Mouse (Mus musculus) liver, postnatal 0 days (tissue): ENCODE results near the gene Stard13. TPM values are rescaled to one million over a fixed set of nuclear protein-coding genes. Genes with fewer than 3 reads are reported as not detected.

Source experiments
- ATAC-seq: fragments of 200-750 bp; cut with Nextera tagmentation; 2 replicates; pipeline ENCODE4 v1.8.0; 2017; ENCODE audit warnings: mild to moderate bottlenecking, moderate library complexity
- DNase-seq: peaks from one replicate; pipeline ENCODE4 v3.0.0-alpha.2; 2016
- H3K27ac ChIP-seq: fragments of 300-500 bp; sonication (generic); 2 replicates; pipeline ENCODE4 v1.5.1; 2014; ENCODE audit warnings: antibody characterized with exemption, moderate library complexity, mild to moderate bottlenecking, low read depth
- H3K27me3 ChIP-seq: fragments of 300-500 bp; sonication (generic); 2 replicates; pipeline ENCODE4 v1.6.1; 2014; ENCODE audit warnings: low read length, control low read depth, mixed read lengths; ENCODE audit not compliant: insufficient read depth
- H3K36me3 ChIP-seq: fragments of 300-500 bp; sonication (generic); replicated peaks from 2 replicates; pipeline ENCODE4 v1.6.1; 2014; ENCODE audit warnings: mild to moderate bottlenecking, control low read depth, low read length, moderate library complexity, mixed read lengths; ENCODE audit not compliant: insufficient read depth
- H3K4me1 ChIP-seq: fragments of 300-500 bp; sonication (generic); 2 replicates; pipeline ENCODE4 v1.6.1; 2014; ENCODE audit warnings: antibody characterized with exemption, mild to moderate bottlenecking, control low read depth; ENCODE audit not compliant: insufficient read depth
- H3K4me2 ChIP-seq: fragments of 300-500 bp; sonication (generic); 2 replicates; pipeline ENCODE4 v1.6.1; 2014; ENCODE audit warnings: low read depth, mild to moderate bottlenecking, low read length, moderate library complexity, mixed read lengths
- H3K4me3 ChIP-seq: fragments of 300-500 bp; sonication (generic); 2 replicates; pipeline ENCODE4 v1.5.1; 2014; ENCODE audit warnings: low read depth, low read length
- H3K9ac ChIP-seq: fragments of 300-500 bp; sonication (generic); replicated peaks from 2 replicates; pipeline ENCODE4 v1.6.1; 2014; ENCODE audit warnings: mild to moderate bottlenecking, moderate library complexity
- H3K9me3 ChIP-seq: fragments of 300-500 bp; sonication (generic); 2 replicates; pipeline ENCODE4 v1.6.1; 2016; ENCODE audit warnings: mild to moderate bottlenecking, control low read depth, low read length, mixed read lengths
- CTCF ChIP-seq: sonication (generic); IDR thresholded peaks from 2 replicates; pipeline ENCODE4 v1.5.1; 2016; ENCODE audit warnings: antibody characterized with exemption, low read depth
- EP300 ChIP-seq: IDR thresholded peaks from 2 replicates; pipeline ENCODE4 v1.6.1; 2016; ENCODE audit warnings: antibody characterized with exemption, low read depth, mild to moderate bottlenecking
- WGBS: fragments of 180-500 bp; shearing (Covaris S2); extraction: QIAGEN DNeasy Blood & Tissue Kit; methylation state at CpG from one replicate; pipeline ENCODE4 v1.1.7; 2014; ENCODE audit not compliant: insufficient replicate concordance; 5-methylcytosine and 5-hydroxymethylcytosine counted together
- polyA plus RNA-seq: library from polyadenylated mRNA; unstranded; fragments of >200 nt; fragmentation: Nextera tagmentation; extraction: Ambion mirVana; gene quantifications from 2 replicates; pipeline ENCODE4 v1.2.1, GENCODE M21; 2015

Stard13 gene
- polyA plus RNA-seq, 1 experiment from 2014 or later: 1.0 TPM

DNA sequence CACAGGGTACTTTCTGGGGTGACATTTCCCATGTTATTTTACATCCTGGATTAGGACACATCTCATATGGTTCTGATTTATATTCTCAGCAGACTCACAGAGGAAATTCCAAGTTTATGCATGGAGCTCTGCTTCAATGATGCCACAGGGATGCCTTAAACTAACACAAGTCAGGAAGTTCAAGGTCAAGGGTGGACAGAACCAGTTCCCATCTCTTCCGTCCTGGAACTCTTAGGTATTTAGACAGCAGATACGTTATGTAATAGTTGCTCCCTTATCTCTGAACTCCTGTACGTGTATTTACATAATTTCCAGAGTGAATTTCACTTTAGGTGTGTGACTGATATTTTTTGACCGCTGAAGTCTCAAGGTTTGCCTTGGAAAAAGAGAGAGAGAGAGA lies 130.4 kb downstream of the Stard13 start:
- Histone ChIP-seq H3K36me3 (no peaks in the 10 kb centered on the region), H3K4me2 (no peak overlapping the region), H3K9ac (no peak overlapping the region), H3K4me3 (no peak overlapping the region), H3K27me3 (no peaks in the 10 kb centered on the region), H3K4me1 (peaks cover 5% of the 10 kb centered on the region; the same call in 1 of the 2 replicates), H3K27ac (no peak overlapping the region), H3K9me3 (no peaks in the 10 kb centered on the region)
- 40% methylated on average over 4 of the region's 4 CpGs for WGBS
- DNase-seq: no peak
- no peak for TF ChIP-seq EP300
- TF ChIP-seq CTCF: no peak
- ATAC-seq: no peak

GRCm38 (mm10) chr5:151102262-151102661 lies 131.4 kb downstream of the Stard13 start:
- no peak overlapping the region for H3K27ac ChIP-seq
- H3K9ac ChIP-seq: no peak overlapping the region
- TF ChIP-seq EP300: no peak
- TF ChIP-seq CTCF: peak; percentile 41
- H3K4me2 ChIP-seq: no peak overlapping the region
- H3K4me3 ChIP-seq: no peak overlapping the region
- ATAC-seq: no peak
- no peak for DNase-seq
- no peaks in the 10 kb centered on the region for H3K27me3 ChIP-seq
- 53% methylated on average over 2 of the region's 2 CpGs for WGBS
- no peaks in the 10 kb centered on the region for H3K36me3 ChIP-seq
- H3K9me3 ChIP-seq: no peaks in the 10 kb centered on the region
- peaks cover 5% of the 10 kb centered on the region; the same call in 1 of the 2 replicates for H3K4me1 ChIP-seq

DNA sequence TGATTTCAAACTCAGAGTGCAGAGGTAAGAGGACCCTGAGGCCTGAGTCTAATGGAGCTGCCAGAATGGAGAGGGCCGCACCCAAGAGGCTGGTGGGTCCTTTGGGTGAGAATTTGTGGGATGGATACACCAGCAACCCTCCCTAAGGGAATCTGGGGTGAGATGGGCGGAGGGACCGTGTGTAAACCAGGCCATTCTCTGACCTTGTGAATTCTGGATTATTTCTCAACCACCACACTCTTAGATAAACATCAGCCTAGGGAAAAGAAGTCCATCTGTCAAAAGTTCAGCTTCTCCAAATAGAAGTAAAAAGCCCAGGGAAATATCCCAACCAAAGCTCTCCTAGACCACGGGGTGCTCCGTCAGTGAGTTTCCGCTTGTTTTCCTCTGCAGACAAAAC lies 137.6 kb downstream of the Stard13 start:
- no peaks in the 10 kb centered on the region for H3K27me3 ChIP-seq
- no peak for DNase-seq
- 61% methylated on average over 6 of the region's 6 CpGs for WGBS
- H3K36me3 ChIP-seq: no peaks in the 10 kb centered on the region
- ATAC-seq: peak; percentile 86
- peak overlapping the region; percentile 36 for H3K27ac ChIP-seq
- TF ChIP-seq EP300 (no peak), CTCF (no peak)
- no peak overlapping the region for H3K9ac ChIP-seq
- H3K4me3 ChIP-seq: no peak overlapping the region
- H3K4me1 ChIP-seq: no peaks in the 10 kb centered on the region; the same call in 1 of the 2 replicates
- H3K9me3 ChIP-seq: no peaks in the 10 kb centered on the region
- H3K4me2 ChIP-seq: no peak overlapping the region

DNA sequence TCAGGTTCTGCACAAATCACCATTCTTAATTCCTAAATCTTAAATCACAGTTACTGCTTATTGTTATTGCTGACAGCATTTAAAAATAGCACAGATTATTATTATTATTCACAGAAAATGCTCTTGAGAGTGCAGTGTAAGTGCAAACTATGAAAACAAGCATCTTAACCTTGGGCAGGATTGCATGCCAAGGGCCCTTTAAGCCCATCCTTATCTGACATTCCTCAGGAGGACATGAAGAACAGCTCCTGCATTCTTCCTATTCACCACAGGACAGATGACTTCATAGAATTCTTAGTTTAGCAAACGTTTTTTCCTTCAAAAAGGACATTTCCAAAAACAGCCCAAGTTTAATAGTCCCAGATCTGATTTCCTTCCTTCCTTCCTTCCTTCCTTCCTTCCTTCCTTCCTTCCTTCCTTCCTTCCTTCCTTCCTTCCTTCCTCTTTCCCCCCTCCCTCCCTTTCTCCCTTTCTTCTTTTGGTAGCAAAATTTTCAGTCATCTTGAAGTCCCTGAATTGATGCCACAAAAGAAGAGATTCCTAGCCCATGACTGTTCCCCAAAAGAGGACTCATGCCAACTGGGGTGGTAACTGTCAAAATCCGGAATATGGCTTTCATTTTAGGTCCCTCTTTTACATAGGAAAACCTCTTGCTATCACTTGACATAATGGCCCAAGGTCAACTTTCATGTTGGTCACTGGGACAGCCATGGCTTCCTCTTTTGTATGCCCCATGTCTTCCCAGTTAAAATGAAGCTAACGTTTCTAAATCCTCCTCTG lies 140.6 kb downstream of the Stard13 start:
- no peak overlapping the region for H3K4me3 ChIP-seq
- ATAC-seq (no peak), DNase-seq (no peak)
- no peaks in the 10 kb centered on the region for H3K36me3 ChIP-seq
- H3K9me3 ChIP-seq: no peaks in the 10 kb centered on the region
- H3K27ac ChIP-seq: no peak overlapping the region
- 53% methylated on average over 3 of the region's 3 CpGs for WGBS
- no peak overlapping the region for H3K4me2 ChIP-seq
- H3K4me1 ChIP-seq: no peaks in the 10 kb centered on the region; the same call in none of the 2 replicates
- TF ChIP-seq CTCF: no peak
- no peak for TF ChIP-seq EP300
- no peak overlapping the region for H3K9ac ChIP-seq
- no peaks in the 10 kb centered on the region for H3K27me3 ChIP-seq

GRCm38 (mm10) chr5:151090996-151091395 lies 142.6 kb downstream of the Stard13 start:
- no peak overlapping the region for H3K4me2 ChIP-seq
- no peak overlapping the region for H3K4me3 ChIP-seq
- DNase-seq (no peak), ATAC-seq (no peak)
- TF ChIP-seq CTCF: no peak
- TF ChIP-seq EP300: no peak
- H3K9me3 ChIP-seq: no peaks in the 10 kb centered on the region
- H3K4me1 ChIP-seq: peaks cover 7% of the 10 kb centered on the region
- H3K27me3 ChIP-seq: no peaks in the 10 kb centered on the region
- WGBS: 82% methylated on average over 6 of the region's 6 CpGs
- H3K9ac ChIP-seq: no peak overlapping the region
- H3K36me3 ChIP-seq: no peaks in the 10 kb centered on the region
- no peak overlapping the region for H3K27ac ChIP-seq

DNA sequence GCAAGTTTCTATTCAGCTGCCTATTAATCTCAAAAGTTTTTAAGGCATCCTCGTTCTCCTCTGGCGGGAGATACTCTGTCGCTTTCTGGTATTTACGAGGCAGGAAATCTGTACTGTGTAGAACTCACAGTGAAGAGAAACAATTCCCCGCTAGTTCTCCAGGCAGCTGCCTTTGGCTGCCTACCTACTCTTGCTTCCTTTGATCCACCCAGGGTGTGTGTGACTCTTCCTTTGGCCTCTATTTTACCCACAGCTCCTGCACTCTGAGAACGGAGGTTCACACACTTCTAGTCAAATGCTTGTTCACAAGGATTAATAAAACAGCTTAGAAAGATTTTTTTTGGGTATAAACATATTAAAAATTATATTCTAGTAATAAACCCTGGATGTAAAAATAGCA lies 144.4 kb downstream of the Stard13 start:
- Histone ChIP-seq H3K9ac (no peak overlapping the region), H3K36me3 (no peaks in the 10 kb centered on the region), H3K27ac (no peak overlapping the region), H3K9me3 (no peaks in the 10 kb centered on the region), H3K4me2 (no peak overlapping the region), H3K27me3 (no peaks in the 10 kb centered on the region), H3K4me1 (peaks cover 7% of the 10 kb centered on the region), H3K4me3 (no peak overlapping the region)
- TF ChIP-seq CTCF: no peak
- no peak for TF ChIP-seq EP300
- ATAC-seq (no peak), DNase-seq (no peak)
- WGBS: 74% methylated on average over 6 of the region's 6 CpGs
